Mouse (Mus musculus): ENCODE results near the gene Nrp2. TPM values are rescaled to one million over a fixed set of nuclear protein-coding genes. Genes with fewer than 3 reads are reported as not detected.

The Nrp2 gene
- total RNA-seq, 2 experiments from 2014 or later, result 2.1 to 2.4 TPM

DNA sequence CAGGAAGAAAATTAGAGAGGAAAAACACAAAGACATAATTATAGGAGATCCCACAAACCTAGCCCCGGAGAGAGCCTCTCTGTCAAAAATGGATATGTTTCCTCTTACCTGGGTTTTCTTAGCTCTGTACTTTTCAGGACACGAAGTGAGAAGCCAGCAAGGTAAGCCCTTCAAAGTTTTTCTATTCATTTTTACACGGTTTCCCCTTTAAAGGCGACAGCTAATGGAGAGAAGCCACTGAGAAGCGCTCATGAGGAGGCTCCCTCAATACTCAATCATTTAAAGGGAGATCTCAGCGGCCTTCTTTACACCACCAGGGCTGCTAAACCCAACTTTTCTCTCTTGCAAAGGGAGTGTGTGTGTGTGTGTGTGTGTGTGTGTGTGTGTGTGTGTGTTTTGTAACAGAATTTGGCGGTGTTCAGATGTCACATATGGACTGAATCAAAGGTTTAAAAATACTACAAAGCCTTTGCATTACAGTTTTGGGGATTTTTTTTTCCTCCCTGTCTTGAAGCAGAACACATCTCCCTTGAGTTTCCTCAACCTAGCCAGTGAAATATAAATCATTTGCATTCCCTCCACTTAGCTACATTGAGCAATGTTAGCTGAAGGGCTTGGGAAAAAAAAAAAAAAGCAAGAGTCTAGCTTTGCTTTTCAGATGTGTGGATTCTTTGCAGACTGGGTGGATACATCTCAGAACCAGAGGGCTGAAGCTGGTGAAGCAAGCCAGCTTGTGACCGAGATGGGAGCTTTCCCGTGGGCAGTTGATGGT, 1.2 kb downstream of the Nrp2 start:
- no peak for ATAC-seq (replicated peaks; ENCODE audit: poor library complexity, severe bottlenecking)

DNA sequence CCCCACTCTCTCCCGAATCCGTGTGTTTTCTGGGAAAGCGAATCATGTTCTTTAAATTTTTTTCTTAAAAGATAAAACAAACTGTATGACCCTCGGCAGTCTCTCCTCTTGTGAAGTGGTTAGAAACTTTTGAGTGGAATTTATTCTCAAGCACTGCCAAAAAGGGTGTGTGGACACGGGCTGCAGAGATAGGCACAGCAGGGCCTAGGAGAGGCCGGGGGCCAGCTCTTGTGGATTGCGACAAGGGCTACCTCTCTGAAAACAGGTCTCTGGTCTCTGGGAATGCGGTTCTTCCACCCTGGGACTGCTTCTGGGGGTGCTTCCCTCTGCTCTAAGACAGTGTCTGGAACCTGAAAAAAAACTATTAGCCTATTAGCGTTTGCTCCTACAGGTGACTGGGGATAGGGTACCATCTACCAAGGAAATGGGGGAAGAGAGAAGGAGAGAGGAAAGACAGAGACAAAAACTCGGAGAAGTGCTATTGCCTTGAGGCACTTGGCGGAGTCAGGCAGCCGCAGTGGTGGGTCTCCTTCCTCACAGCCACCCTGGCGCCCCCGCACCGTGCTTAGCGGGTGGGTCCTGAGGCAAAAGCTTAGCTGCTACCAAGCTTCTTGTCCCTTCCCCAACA, 1.9 kb downstream of the Nrp2 start:
- no peak for ATAC-seq (replicated peaks; ENCODE audit: poor library complexity, severe bottlenecking)

- no peak for ATAC-seq (replicated peaks; ENCODE audit: poor library complexity, severe bottlenecking)
Measured at GRCm38 (mm10) chr1:62705517-62705981, 2.5 kb downstream of the Nrp2 start.

- peak; percentile 35 for ATAC-seq (replicated peaks; ENCODE audit: poor library complexity, severe bottlenecking)
Measured at GRCm38 (mm10) chr1:62706085-62707021, 3.3 kb downstream of the Nrp2 start.

DNA sequence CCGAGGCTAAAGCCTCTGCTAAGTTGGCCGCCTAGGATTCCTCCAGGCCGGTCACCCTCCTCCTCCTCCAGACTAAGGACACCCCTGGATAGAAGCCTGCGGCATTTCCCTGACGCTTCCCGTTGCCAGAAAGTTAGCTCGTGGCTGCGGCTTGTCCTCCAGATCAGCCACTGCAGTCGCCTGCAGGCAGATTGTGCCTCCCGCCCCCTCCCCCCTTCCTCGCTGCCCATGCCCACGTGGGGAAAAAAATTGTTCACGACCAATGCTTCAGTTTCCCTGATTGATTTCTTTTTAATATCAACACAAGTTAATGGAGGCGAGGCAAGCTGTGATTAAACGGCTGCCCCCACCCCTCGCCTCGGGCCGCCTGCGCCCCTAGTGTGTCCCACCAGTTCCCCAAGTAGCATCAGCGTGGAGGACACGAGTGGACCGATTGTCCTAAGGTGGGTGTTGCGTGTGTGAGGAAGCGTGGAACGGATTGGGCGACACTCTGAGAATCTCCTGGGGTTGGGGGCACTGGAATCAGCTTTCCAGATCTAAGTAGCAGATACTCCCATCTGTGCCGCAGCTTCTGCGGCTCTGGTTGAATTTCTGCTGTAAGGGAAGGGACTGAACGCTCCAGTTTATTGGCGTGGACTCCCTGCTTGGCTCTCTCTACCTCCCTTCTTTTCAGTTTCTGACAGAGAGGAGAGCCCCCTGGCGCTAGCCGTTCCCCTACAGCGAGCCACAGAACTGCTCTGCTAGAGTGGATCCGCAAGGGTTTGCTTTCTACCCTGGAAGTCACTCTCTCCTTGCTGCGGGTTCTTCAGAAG, 4.2 kb downstream of the Nrp2 start:
- ATAC-seq (replicated peaks; ENCODE audit: poor library complexity, severe bottlenecking), result peak; percentile 15; the same call in 1 of the 2 replicates

DNA sequence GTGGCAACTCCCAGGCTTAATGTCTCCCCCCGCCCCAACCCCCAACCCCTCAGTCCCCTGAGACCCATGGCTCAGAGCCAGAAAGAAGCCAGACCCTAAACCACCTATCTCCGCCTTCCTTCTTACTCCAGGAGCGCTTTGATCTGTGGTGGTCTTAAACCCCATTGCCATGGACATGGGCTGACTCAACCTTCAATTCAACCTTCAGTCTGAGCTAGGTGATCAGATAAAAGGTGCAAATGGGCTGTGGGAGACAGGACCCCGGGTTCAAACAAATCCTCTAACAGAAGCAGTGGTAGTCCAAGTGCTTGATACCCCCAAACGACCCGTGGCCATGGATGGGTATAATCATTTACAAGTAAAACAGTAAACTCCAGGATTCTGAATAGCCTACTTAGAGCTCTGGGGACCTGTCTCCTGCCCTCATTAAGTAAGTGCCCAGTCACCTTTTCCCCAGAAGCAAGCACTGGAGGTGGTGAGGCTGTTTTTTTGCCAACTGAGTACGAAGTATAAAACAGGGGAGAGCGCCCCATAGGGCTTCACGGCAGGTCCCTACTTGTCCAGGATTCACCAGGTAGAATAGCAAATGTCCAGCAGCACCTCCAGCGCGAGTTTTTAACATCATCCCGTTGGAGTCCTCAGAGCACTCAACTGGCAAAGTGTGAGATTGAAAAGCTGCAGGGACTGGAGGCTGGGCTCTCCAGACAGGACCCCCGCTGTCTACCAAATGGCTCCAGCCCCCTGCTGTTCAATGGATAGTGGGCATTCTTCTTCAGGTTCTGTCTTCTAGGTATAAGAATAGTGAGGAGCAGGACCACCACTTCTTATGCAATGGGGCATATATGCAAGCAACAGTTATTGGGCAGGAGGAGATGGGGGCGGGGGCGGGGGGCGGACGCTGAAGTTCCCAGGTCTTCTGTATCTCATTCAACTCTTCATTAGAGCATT, 5.1 kb downstream of the Nrp2 start:
- ATAC-seq (replicated peaks; ENCODE audit: poor library complexity, severe bottlenecking), result no peak

DNA sequence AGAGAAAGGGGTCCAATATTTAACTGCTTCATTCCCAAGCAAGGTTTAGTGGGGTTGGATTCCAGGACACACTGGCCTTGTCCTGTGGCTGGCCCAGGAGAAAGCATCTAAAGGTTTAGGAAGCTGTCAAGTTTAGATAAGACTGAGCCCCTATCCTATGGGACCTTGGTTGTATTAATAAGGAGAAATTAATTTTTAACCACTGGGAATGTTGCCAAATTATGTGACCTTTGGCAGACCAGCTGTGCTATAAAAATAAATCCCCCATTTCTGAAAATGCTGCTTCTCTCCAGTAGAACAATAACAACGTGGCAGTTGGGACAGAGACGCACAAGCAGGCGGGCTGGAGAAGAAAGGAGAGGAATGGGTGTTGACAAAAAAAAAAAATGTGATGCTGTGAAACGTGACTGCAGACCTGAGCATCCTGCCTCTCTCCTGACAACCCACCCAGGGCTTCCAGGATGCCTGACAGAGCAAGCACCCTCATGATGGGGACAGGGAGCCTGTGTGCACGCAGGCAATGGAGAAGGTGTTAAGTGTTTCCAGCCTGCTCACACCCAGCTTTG, 6.8 kb downstream of the Nrp2 start:
- no peak for ATAC-seq (replicated peaks; ENCODE audit: poor library complexity, severe bottlenecking)

- ATAC-seq (replicated peaks; ENCODE audit: poor library complexity, severe bottlenecking), result no peak
Measured at GRCm38 (mm10) chr1:62713021-62713676, 10.1 kb downstream of the Nrp2 start.

DNA sequence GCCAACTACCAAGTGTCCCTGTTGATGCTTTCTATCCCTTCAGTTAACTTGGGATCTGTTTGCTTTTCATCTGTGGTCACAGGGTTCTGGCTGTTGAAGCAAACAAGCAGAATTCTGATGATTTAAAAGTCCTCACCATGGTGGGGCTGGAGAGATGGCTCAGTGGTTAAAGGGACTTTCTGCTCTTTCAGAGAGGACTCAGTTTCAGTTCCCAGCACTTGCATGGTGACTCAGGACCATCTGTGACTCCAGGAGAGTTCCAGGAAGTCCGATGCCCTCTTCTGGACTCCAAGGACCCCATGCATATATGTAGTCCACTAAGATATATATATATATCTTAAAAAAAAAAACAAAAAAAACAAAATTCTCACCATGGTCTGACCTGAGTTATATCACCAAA, 11.9 kb downstream of the Nrp2 start:
- ATAC-seq (replicated peaks; ENCODE audit: poor library complexity, severe bottlenecking), result 0 out of 2 replicates have a peak, but pooled peaks have one; percentile 38

DNA sequence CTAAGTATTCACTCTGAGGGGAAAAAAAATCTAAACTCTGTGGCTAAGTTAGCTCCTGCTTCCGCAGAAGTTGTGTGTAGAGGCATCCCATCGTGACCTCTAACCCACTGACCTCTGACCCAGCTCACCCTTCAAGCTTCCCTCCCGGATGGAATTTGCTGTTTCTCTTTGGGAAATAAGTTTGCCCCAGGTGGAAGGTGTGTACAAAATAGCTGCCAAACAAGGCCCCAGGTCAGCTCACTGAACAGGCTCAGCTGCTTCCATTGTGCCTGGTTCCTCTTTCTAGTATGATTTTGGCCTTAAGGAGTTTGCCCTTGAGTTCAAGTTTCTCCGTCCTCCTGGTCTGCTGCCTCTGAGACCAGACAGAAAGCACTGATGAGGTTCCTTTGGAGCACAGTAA, 12.6 kb downstream of the Nrp2 start:
- ATAC-seq (replicated peaks; ENCODE audit: poor library complexity, severe bottlenecking), result no peak

- no peak for ATAC-seq (replicated peaks; ENCODE audit: poor library complexity, severe bottlenecking)
Measured at GRCm38 (mm10) chr1:62716836-62717478, 13.9 kb downstream of the Nrp2 start.

GRCm38 (mm10) chr1:62717552-62718236, 14.6 kb downstream of the Nrp2 start:
- ATAC-seq (replicated peaks; ENCODE audit: poor library complexity, severe bottlenecking), result no peak

GRCm38 (mm10) chr1:62718237-62718571, 15.1 kb downstream of the Nrp2 start:
- ATAC-seq (replicated peaks; ENCODE audit: poor library complexity, severe bottlenecking), result no peak

- no peak for ATAC-seq (replicated peaks; ENCODE audit: poor library complexity, severe bottlenecking)
Measured at GRCm38 (mm10) chr1:62718750-62719149, 15.7 kb downstream of the Nrp2 start.

DNA sequence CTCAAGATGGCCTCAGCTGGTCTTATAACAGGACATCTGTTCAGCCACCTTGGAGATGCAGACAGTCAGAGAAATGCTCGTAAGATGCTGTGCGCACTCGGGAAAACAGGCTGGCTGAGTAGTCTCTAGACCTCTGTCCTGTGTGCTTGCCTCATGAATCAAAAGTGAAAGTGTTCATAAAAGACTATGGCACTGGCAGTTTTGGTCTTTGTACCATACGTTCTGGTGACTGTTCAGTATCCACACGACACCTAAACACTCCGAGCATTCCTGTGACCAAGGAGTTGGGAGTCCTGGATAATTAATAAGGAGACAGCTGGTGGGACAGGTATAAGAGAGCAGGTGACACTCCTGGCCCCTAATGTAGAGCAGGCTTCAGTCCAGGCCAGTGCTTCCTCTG, 16.7 kb downstream of the Nrp2 start:
- no peak for ATAC-seq (replicated peaks; ENCODE audit: poor library complexity, severe bottlenecking)

- 0 out of 2 replicates have a peak, but pooled peaks have one; percentile 15 for ATAC-seq (replicated peaks; ENCODE audit: poor library complexity, severe bottlenecking)
Measured at GRCm38 (mm10) chr1:62720176-62720575, 17.1 kb downstream of the Nrp2 start.

Data from granulocyte monocyte progenitor cell, adult 5-6 weeks (primary cell).